Mouse (Mus musculus) megakaryocyte, adult 5-6 weeks (primary cell): Measurements from ENCODE around the gene Mrpl33. TPM values are rescaled to one million over a fixed set of nuclear protein-coding genes. Genes with fewer than 3 reads are reported as not detected.
A peak's percentile ranks its signal among the peaks of the same experiment; 100 is the strongest.
"Not testable (repeated sequence)": the region's sequence is repeated elsewhere in the genome, so short reads cannot be mapped to it uniquely, and the experiment has no call there.

Experiments
- ATAC-seq: 2 replicates; pipeline ENCODE4 v1.8.0; 2016; ENCODE audit warnings: mild to moderate bottlenecking, inconsistent platforms; ENCODE audit not compliant: poor library complexity, severe bottlenecking
- total RNA-seq, 2 experiments: library from RNA; stranded (forward) in 1 of 2; stranded (reverse) in 1 of 2; fragments of 153-499, 151-499 nt in 1 of 2; fragments of 221-1000, 200-1000 nt in 1 of 2; gene quantifications; 2 replicates each; pipeline versions ENCODE4 v1.2.3 to v1.2.4; 2015 to 2017

The Mrpl33 gene
- total RNA-seq (2015) (754 and 797 TPM in 2 replicates), total RNA-seq (2017) (428 and 432 TPM in 2 replicates)

- peak; percentile 76 for ATAC-seq
Observed at GRCm38 (mm10) chr5:31596481-31597429, at the start of gene Mrpl33. Mrpl33 (plus strand) TSS chr5:31596935.

- no peak for ATAC-seq
Observed at GRCm38 (mm10) chr5:31559401-31559800, 37.3 kb upstream of the Mrpl33 start.

- no peak for ATAC-seq
Observed at GRCm38 (mm10) chr5:31560352-31560751, 36.4 kb upstream of the Mrpl33 start.

- no peak for ATAC-seq
Observed at GRCm38 (mm10) chr5:31562036-31562666, 34.6 kb upstream of the Mrpl33 start.

GRCm38 (mm10) chr5:31563496-31563895 is 33.2 kb upstream of the Mrpl33 start:
- ATAC-seq, result peak; percentile 89

- ATAC-seq, result no peak
Observed at GRCm38 (mm10) chr5:31563905-31564304, 32.8 kb upstream of the Mrpl33 start.

GRCm38 (mm10) chr5:31564976-31565375 is 31.8 kb upstream of the Mrpl33 start:
- ATAC-seq, result no peak

- ATAC-seq, result no peak
Observed at GRCm38 (mm10) chr5:31566026-31566425, 30.7 kb upstream of the Mrpl33 start.

- ATAC-seq, result no peak
Observed at GRCm38 (mm10) chr5:31566457-31566856, 30.3 kb upstream of the Mrpl33 start.

- ATAC-seq, result no peak
Observed at GRCm38 (mm10) chr5:31567951-31568657, 28.6 kb upstream of the Mrpl33 start.

GRCm38 (mm10) chr5:31571023-31571608 is 25.6 kb upstream of the Mrpl33 start:
- peak; percentile 84 for ATAC-seq

- no peak for ATAC-seq
Observed at GRCm38 (mm10) chr5:31573722-31574121, 23.0 kb upstream of the Mrpl33 start.

GRCm38 (mm10) chr5:31576539-31576975 is 20.2 kb upstream of the Mrpl33 start:
- ATAC-seq, result peak; percentile 39; the same call in 1 of the 2 replicates

- peak; percentile 66 for ATAC-seq
Observed at GRCm38 (mm10) chr5:31581263-31581662, 15.5 kb upstream of the Mrpl33 start.

- peak; percentile 85 for ATAC-seq
Observed at GRCm38 (mm10) chr5:31581932-31582331, 14.8 kb upstream of the Mrpl33 start.

GRCm38 (mm10) chr5:31583261-31583660 is 13.5 kb upstream of the Mrpl33 start:
- no peak for ATAC-seq

- no peak for ATAC-seq
Observed at GRCm38 (mm10) chr5:31585526-31585925, 11.2 kb upstream of the Mrpl33 start.

- ATAC-seq, result no peak
Observed at GRCm38 (mm10) chr5:31588016-31588415, 8.7 kb upstream of the Mrpl33 start.

GRCm38 (mm10) chr5:31588672-31589071 is 8.1 kb upstream of the Mrpl33 start:
- ATAC-seq, result not testable (repeated sequence)

- ATAC-seq, result no peak
Observed at GRCm38 (mm10) chr5:31589711-31590319, 6.9 kb upstream of the Mrpl33 start.
